Mouse (Mus musculus) embryo, embryonic 11.5 days (tissue): Measurements from ENCODE around the gene Eif2ak1.

Experiments used
- DNase-seq: peaks from one replicate; pipeline ENCODE4 v3.0.0-alpha.2; 2012; ENCODE audit warnings: low read depth, low spot score

The Eif2ak1 gene

DNA sequence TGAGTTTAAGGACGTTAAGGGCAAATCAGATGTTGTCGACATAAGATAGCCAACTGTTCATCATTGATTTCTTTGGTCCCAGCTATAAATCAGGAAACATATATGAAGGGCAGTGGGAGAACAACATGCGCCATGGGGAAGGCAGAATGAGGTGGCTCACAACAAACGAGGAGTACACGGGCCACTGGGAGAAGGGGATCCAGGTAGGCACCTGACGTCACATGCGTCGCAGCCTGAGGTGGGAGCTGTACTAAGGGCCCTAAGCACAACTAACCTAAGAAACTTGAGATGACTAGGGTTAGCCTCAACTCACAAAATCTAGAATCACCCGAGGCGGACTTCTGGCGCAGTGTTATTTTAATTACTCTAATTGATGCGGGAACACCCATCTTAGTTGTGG is 130.8 kb downstream of the Eif2ak1 start:
- DNase-seq: no peak

DNA sequence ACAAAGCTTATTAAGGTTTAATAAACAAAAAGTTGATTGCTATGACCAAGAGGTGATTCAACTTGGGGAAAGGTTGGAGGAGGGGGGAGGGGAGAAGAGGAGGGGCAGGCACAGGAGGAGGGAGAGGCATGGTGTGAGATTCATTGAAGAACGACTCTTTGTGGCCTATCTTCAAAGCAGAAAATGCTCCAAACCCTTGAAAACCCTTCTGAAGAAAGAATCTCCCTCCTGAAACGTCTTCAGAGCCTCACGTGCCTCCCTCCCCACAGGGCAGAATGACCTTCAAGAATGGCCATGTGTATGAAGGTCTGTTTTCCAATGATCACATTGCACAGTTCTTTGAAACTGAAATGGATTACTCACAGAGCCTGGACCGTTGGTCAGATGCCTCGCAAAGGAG is 132.4 kb downstream of the Eif2ak1 start:
- no peak for DNase-seq
